9 mouse cellular contexts compared by ENCODE assay signal in genomic region chr11:113056824-113057223, GRCm38 (mm10).
DNase-seq lines count a peak whose midpoint lies in the region; ATAC-seq and TF ChIP-seq lines count a peak whose summit lies in the region.
"Had no signal": no experiment of that assay in that cellular context is flagged by ENCODE, and none has a peak within 500 bp of the region (broad histone marks: within the 10 kb centered on the region; RNA-seq: fewer than 3 reads in every experiment).

No protein-coding gene starts in this region.

- H3K4me3 ChIP-seq in kidney, adult 2 months (ENCODE audit: insufficient read depth, low read depth, low read length) = no peak overlapping the region
- no peak overlapping the region for H3K4me3 ChIP-seq in forebrain, embryonic 14.5 days (ENCODE audit: low read depth, low read length)
- no peak overlapping the region for H3K4me3 ChIP-seq in stomach, embryonic 15.5 days (replicated peaks)
- no peak overlapping the region for H3K4me3 ChIP-seq in lung, postnatal 0 days (ENCODE audit: low read depth, low read length)

- TF ChIP-seq POLR2A in kidney, adult 2 months (IDR thresholded peaks at IDR 0.05; ENCODE audit: low read depth, low read length) = no peak

- no peaks in the 10 kb centered on the region for H3K27me3 ChIP-seq in kidney, adult 2 months (replicated peaks; ENCODE audit: control insufficient read depth, insufficient read depth, low read length)
- H3K27me3 ChIP-seq in forebrain, embryonic 14.5 days (replicated peaks; ENCODE audit: control insufficient read depth, insufficient read depth, low read length) = no peaks in the 10 kb centered on the region
- H3K27me3 ChIP-seq in stomach, embryonic 15.5 days (replicated peaks) = no peaks in the 10 kb centered on the region
- no peaks in the 10 kb centered on the region for H3K27me3 ChIP-seq in lung, postnatal 0 days (replicated peaks; ENCODE audit: insufficient read depth, low read length)

- H3K9ac ChIP-seq in forebrain, embryonic 14.5 days (ENCODE audit: low read length) = no peak overlapping the region
- H3K9ac ChIP-seq in stomach, embryonic 15.5 days = no peak overlapping the region
- H3K9ac ChIP-seq in lung, postnatal 0 days (replicated peaks; ENCODE audit: low read depth) = no peak overlapping the region
- H3K9ac ChIP-seq: liver, embryonic 14.5 days had no signal

- DNase-seq in kidney, adult 2 months = peak; percentile 33
- no peak for DNase-seq in kidney, adult 9 months
- peak; percentile 38 to 55 for DNase-seq in cerebellum, adult 18-20 months
- peak; percentile 88 for DNase-seq in forebrain, embryonic 14.5 days (ENCODE audit: low spot score)
- DNase-seq in layer of hippocampus, adult 9-11 months = peak; percentile 33
- no peak for DNase-seq in gastrocnemius, adult 18-20 months (ENCODE audit: low spot score)
- DNase-seq in lung, postnatal 0 days (ENCODE audit: low spot score) = no peak

- WGBS in kidney, adult 2 months = 30% methylated on average over 5 of the region's 5 CpGs
- WGBS in forebrain, embryonic 14.5 days = 1% methylated on average over 5 of the region's 5 CpGs
- 22% methylated on average over 5 of the region's 5 CpGs for WGBS in stomach, embryonic 15.5 days
- WGBS in lung, postnatal 0 days = 21% methylated on average over 5 of the region's 5 CpGs

- H3K4me2 ChIP-seq in forebrain, embryonic 14.5 days (ENCODE audit: low read length) = no peak overlapping the region
- H3K4me2 ChIP-seq in stomach, embryonic 15.5 days = no peak overlapping the region
- H3K4me2 ChIP-seq in lung, postnatal 0 days (replicated peaks; ENCODE audit: low read depth, low read length) = no peak overlapping the region

- TF ChIP-seq CTCF in kidney, adult 2 months (conservative IDR thresholded peaks at IDR 0.05; ENCODE audit: insufficient read depth, insufficient read length, low read depth, low read length) = no peak
- no peak for TF ChIP-seq CTCF in lung, postnatal 0 days (IDR thresholded peaks at IDR 0.05)

- peaks cover 13% of the 10 kb centered on the region for H3K4me1 ChIP-seq in kidney, adult 2 months (ENCODE audit: control insufficient read depth, insufficient read depth, low read length)
- peaks cover 20% of the 10 kb centered on the region for H3K4me1 ChIP-seq in forebrain, embryonic 14.5 days (ENCODE audit: control insufficient read depth, insufficient read depth, low read length)
- peaks cover 29% of the 10 kb centered on the region for H3K4me1 ChIP-seq in stomach, embryonic 15.5 days
- H3K4me1 ChIP-seq in lung, postnatal 0 days (ENCODE audit: insufficient read depth, low read depth, low read length) = no peaks in the 10 kb centered on the region

- H3K9me3 ChIP-seq in forebrain, embryonic 14.5 days (replicated peaks; ENCODE audit: control insufficient read depth, low read length) = no peaks in the 10 kb centered on the region
- no peaks in the 10 kb centered on the region for H3K9me3 ChIP-seq in stomach, embryonic 15.5 days
- no peaks in the 10 kb centered on the region for H3K9me3 ChIP-seq in lung, postnatal 0 days (ENCODE audit: low read length)

- no peak overlapping the region for H3K27ac ChIP-seq in kidney, adult 2 months (ENCODE audit: insufficient read depth, low read depth, low read length)
- peak overlapping the region; percentile 68 for H3K27ac ChIP-seq in forebrain, embryonic 14.5 days (ENCODE audit: low read depth, low read length)
- H3K27ac ChIP-seq in stomach, embryonic 15.5 days = peak overlapping the region; percentile 55; the same call in 1 of the 2 replicates
- H3K27ac ChIP-seq in lung, postnatal 0 days (ENCODE audit: low read length) = no peak overlapping the region
- H3K27ac ChIP-seq: liver, embryonic 14.5 days had no signal

- no peak for TF ChIP-seq EP300 in lung, postnatal 0 days (IDR thresholded peaks at IDR 0.05)

- H3K36me3 ChIP-seq in kidney, adult 2 months (ENCODE audit: control insufficient read depth, insufficient read depth, low read length) = no peaks in the 10 kb centered on the region
- no peaks in the 10 kb centered on the region for H3K36me3 ChIP-seq in forebrain, embryonic 14.5 days (ENCODE audit: control insufficient read depth, insufficient read depth, low read length)
- H3K36me3 ChIP-seq in stomach, embryonic 15.5 days = no peaks in the 10 kb centered on the region
- H3K36me3 ChIP-seq in lung, postnatal 0 days (ENCODE audit: insufficient read depth, low read length) = no peaks in the 10 kb centered on the region

- peak; percentile 90 for ATAC-seq in forebrain, embryonic 14.5 days
- no peak for ATAC-seq in stomach, embryonic 15.5 days (ENCODE audit: insufficient read depth, low FRiP score, low read depth)
- no peak for ATAC-seq in lung, postnatal 0 days

Comparison
In these comparisons a context has a peak if more than half of its experiments do, and no peak if none do; other contexts are left out.
1. DNase-seq: peak in kidney, adult 2 months (single experiment), cerebellum, adult 18-20 months (2 of 2), forebrain, embryonic 14.5 days (single experiment) and layer of hippocampus, adult 9-11 months (single experiment); none in kidney, adult 9 months (single experiment), gastrocnemius, adult 18-20 months (single experiment) and lung, postnatal 0 days (single experiment).
2. H3K27ac ChIP-seq: peak in forebrain, embryonic 14.5 days (single experiment) and stomach, embryonic 15.5 days (single experiment); none in kidney, adult 2 months (single experiment) and lung, postnatal 0 days (single experiment).